Mouse (Mus musculus) megakaryocyte, embryonic 14.5 days (primary cell): ENCODE data around the gene Rnf169.

Experiments used
- FLI1 ChIP-seq: IDR thresholded peaks from 2 replicates; pipeline ENCODE4 v1.6.1; 2012; ENCODE audit warnings: low read length, inconsistent platforms, mixed read lengths
- GATA1 ChIP-seq: IDR thresholded peaks from 3 replicates; pipeline ENCODE4 v1.6.1; 2012; ENCODE audit warnings: mixed read lengths, low read length, inconsistent platforms, borderline replicate concordance

GRCm38 (mm10) chr7:100027353-100027752, 47.1 kb upstream of the Rnf169 start:
- TF ChIP-seq GATA1 (no peak), FLI1 (no peak)
